Mouse (Mus musculus): ENCODE data around the gene Cntnap5b.

DNA sequence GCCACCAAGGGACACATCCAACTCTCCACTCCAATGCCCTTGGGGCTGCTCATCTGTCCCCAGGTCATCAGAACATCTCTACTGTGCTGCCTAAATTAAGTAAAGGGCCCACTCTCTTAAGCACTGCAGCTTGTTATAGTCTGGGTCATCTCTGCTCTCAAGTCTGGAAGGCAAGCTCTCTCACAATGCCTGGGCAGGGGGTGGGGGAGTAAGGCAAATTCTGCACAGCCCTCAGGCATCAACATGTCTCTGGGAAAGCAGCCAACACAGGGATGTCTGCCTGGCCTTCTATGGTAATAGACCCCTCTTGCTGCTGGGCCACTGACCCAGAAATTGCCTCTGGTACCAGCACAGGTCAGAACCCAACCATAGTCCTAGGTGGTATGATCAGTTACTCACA is 479.4 kb downstream of the Cntnap5b start:
- TF ChIP-seq POLR2A (IDR thresholded peaks at IDR 0.05; ENCODE audit: control insufficient read depth, low read depth, low read length) (no peak), CTCF (IDR thresholded peaks at IDR 0.05; ENCODE audit: control insufficient read depth, insufficient read depth, insufficient replicate concordance, low read depth, low read length) (no peak)
